Mouse (Mus musculus) fibroblast of lung, adult 2 months (primary cell): ENCODE data around the gene Galnt5.

Experiments
- DNase-seq: peaks from one replicate; pipeline ENCODE4 v3.0.0-alpha.2; 2011; ENCODE audit warnings: low read depth

Gene Galnt5

GRCm38 (mm10) chr2:57997752-57998430, at the start of gene Galnt5:
Gene Galnt5, plus strand, starts transcription at chr2:57997884.
- DNase-seq: no peak

GRCm38 (mm10) chr2:57951620-57952019, 46.1 kb upstream of the Galnt5 start:
- DNase-seq: no peak

- DNase-seq: no peak
These were observed 36.9 kb upstream of the Galnt5 start for GRCm38 (mm10) chr2:57960786-57961185.

GRCm38 (mm10) chr2:57982248-57982647, 15.4 kb upstream of the Galnt5 start:
- DNase-seq: no peak

- no peak for DNase-seq
These were observed 6.6 kb upstream of the Galnt5 start for GRCm38 (mm10) chr2:57991084-57991483.

- DNase-seq: no peak
These were observed 3.8 kb downstream of the Galnt5 start for GRCm38 (mm10) chr2:58001497-58001896.

- no peak for DNase-seq
These were observed 9.4 kb downstream of the Galnt5 start for GRCm38 (mm10) chr2:58007081-58007480.

DNA sequence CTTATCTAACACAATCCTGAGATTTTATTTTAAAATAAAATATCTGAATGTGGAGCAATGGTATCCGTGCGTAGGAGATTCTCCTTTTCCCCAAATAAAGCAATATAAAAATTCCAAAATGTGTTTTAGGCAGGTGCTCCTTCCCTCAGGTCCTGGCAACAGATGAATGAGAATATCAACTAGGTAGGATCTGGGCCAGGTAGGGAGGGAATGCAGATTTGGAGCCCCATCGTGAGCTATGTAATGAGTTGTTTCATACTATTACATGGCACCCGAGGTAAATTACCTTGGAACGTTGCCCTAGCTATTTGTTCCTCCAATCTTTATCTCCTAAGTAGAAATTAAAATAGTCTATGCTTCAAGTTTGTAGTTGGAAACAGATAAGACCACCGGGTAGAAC, 25.9 kb downstream of the Galnt5 start:
- no peak for DNase-seq

- no peak for DNase-seq
These were observed 29.1 kb downstream of the Galnt5 start for GRCm38 (mm10) chr2:58026740-58027139.

- peak; percentile 18 for DNase-seq
These were observed 31.7 kb downstream of the Galnt5 start for GRCm38 (mm10) chr2:58029404-58029803.

DNA sequence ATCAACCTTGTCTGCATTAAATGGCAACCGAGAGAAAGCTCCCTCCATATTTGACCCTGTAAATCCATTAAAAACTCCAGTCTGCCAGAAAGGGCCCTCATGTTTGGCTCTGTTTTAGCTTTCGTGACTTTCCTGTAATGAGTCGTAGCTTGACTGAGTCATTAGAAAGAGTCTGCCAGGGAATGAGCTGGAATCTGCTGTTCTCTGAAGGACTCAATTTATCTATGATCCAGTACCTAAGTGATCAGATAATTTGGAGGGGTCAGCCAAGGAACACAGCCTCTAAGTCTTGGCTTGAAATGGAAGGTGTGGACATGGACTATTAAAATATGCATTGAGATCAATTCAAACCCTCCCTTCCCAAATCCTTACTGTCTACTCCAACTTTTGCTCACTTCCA, 33.7 kb downstream of the Galnt5 start:
- peak; percentile 15 for DNase-seq

- DNase-seq: no peak
These were observed 38.0 kb downstream of the Galnt5 start for GRCm38 (mm10) chr2:58035635-58036034.

GRCm38 (mm10) chr2:58036926-58037325, 39.2 kb downstream of the Galnt5 start:
- no peak for DNase-seq

- DNase-seq: no peak
These were observed 44.2 kb downstream of the Galnt5 start for GRCm38 (mm10) chr2:58041867-58042266.

GRCm38 (mm10) chr2:58052821-58053581, 55.3 kb downstream of the Galnt5 start, which contains the start of gene Ermn:
Gene Ermn, minus strand, starts transcription at chr2:58052864.
- no peak for DNase-seq

DNA sequence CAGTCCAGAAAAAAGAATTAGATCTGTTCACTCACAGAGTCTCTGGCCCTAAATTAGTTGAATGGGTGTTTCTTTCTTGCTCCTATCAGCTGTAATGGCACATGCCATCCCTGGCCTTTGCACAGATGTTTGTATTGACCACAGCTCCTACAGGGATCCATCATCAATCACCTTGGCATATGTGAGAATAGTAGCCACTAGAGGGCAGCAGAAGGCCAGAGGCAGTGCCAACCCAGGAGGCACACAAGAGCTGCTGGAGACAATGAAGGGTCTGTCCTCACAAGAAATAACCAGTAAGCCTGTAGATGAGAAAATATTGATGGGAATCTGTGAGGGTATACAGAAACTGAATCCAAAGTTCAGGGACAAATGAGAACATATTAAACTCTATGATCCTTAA, 57.7 kb downstream of the Galnt5 start:
- peak; percentile 55 for DNase-seq

DNA sequence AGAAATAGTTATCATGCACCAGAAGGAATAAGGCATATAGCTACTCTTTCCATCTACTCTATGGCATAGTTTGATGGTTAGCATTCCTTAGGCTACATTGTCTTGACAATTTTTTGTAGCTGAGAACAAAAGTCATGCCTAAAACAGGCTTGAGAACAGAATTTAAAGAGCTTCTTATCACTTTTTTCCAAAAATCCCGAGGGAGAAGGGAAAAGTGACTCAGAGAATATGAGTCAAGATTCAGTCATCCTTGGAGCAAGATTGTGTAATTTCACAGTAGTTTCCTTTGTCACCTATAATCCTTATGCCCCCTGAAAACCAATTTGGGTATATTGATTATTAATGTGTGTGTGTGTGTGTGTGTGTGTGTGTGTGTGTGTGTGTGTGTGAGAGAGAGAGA, 82.2 kb downstream of the Galnt5 start:
- DNase-seq: peak; percentile 35

DNA sequence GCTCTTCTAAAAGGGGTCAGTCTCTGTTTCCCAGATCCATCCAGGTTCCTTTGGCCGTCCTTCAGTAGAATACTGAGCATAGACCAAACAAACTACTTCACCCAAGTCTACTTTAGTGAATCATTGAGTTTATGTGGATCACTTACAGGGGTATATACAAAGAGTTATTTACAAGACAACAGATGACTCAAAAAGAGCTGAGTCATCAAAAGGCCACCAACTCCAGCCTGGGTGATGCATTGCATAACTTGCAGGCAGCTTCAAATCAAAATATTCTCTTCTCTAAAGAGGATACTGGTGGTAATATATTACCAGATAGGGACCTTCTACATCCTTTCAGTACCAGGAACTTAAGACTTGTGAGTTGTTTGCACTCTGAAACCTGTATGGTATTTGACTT, 88.7 kb downstream of the Galnt5 start:
- no peak for DNase-seq

DNA sequence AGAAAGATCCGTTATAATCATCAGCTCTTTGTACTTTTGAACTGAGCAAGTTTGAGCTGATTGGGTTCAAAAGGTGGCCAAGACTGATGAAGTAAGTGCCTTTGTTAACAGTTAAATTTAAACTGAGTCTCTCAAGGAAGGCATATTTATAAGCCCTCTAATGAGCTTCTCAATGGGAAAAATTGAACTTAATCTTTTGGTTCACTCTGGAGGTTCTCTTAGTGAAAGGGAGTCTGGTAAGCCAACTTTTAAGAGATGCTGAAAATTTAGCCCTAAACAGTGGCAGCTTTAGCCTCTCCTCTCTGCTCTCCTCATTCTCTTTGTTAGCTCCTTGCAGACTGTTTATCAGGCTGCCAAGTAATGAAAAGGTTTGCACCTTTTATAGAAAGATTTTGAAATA, 97.1 kb downstream of the Galnt5 start:
- DNase-seq: no peak
